In the genomic region with DNA sequence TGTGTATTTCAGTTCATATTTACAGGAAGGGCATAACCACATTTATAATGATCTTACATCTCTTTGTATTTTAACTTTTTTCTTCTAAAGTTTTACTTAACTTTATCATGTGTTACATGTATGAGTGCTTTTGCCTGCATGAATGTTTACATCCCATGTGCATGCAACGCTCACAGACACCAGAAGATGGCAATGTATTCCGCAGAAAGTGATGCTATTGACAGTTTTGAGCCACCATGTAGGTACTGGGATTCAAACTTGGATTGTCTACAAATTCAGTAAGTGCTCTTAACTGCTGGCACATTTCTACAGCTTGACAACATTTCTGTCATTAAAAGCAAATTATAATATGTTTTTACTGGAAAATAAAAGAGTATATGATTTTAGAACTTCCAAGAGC, we compare ENCODE assay signal across 10 mouse cellular contexts. TPM values are rescaled to one million over a fixed set of nuclear protein-coding genes. Genes with fewer than 3 reads are reported as not detected.
A peak's percentile ranks its signal among the peaks of the same experiment; 100 is the strongest.
DNase-seq lines count a peak whose midpoint lies in the region; ATAC-seq and TF ChIP-seq lines count a peak whose summit lies in the region.
"Had no signal": no experiment of that assay in that cellular context is flagged by ENCODE, and none has a peak within 500 bp of the region (broad histone marks: within the 10 kb centered on the region; RNA-seq: fewer than 3 reads in every experiment).

No protein-coding gene starts in this region.

- intact Hi-C loops in left cerebral cortex, adult 2 months (cut with DNase I) = loop anchor here (5.0 to 10.0 kb wide), 4 partner anchors 187 to 894 kb away; no protein-coding TSS in a partner anchor

- no peak overlapping the region for H3K27ac ChIP-seq in heart, postnatal 0 days (ENCODE audit: low read depth)
- H3K27ac ChIP-seq in left cerebral cortex, adult 2 months = no peak overlapping the region
- H3K27ac ChIP-seq: embryonic facial prominence, embryonic 12.5 days; limb, embryonic 15.5 days had no signal

- no peaks in the 10 kb centered on the region for H3K9me3 ChIP-seq in heart, postnatal 0 days (replicated peaks; ENCODE audit: control insufficient read depth, low read length)
- H3K9me3 ChIP-seq: embryonic facial prominence, embryonic 12.5 days; limb, embryonic 15.5 days had no signal

- no peaks in the 10 kb centered on the region for H3K36me3 ChIP-seq in heart, postnatal 0 days (replicated peaks; ENCODE audit: control insufficient read depth, insufficient read depth, low read length)
- H3K36me3 ChIP-seq: embryonic facial prominence, embryonic 12.5 days; limb, embryonic 15.5 days had no signal

- H3K4me1 ChIP-seq in heart, postnatal 0 days (ENCODE audit: control insufficient read depth, insufficient read depth) = no peaks in the 10 kb centered on the region
- H3K4me1 ChIP-seq: embryonic facial prominence, embryonic 12.5 days; limb, embryonic 15.5 days had no signal

- no peak overlapping the region for H3K4me2 ChIP-seq in heart, postnatal 0 days (ENCODE audit: low read depth, low read length)
- H3K4me2 ChIP-seq: embryonic facial prominence, embryonic 12.5 days; limb, embryonic 15.5 days had no signal

- no peak for ATAC-seq in heart, postnatal 0 days (ENCODE audit: insufficient read depth, low read depth)
- ATAC-seq in CD4-positive, CD25-positive, alpha-beta regulatory T cell, adult 4 months = peak; percentile 43
- ATAC-seq in frontal cortex, adult (ENCODE audit: low TSS enrichment) = peak; percentile 50; the same call in 1 of the 2 replicates
- ATAC-seq in activated CD4-positive, CD25-positive, alpha-beta regulatory T cell, adult 4 months = no peak

- peak; percentile 75 for TF ChIP-seq CTCF in heart, postnatal 0 days (IDR thresholded peaks at IDR 0.05; ENCODE audit: low read depth)
- peak; percentile 62 for TF ChIP-seq CTCF in left cerebral cortex, adult 2 months (IDR thresholded peaks at IDR 0.05)

- DNase-seq in heart, postnatal 0 days (ENCODE audit: low spot score) = peak; percentile 9
- DNase-seq in heart, adult 11 months = no peak
- DNase-seq in brain, embryonic 18.5 days (ENCODE audit: low read depth, low spot score) = peak; percentile 12
- peak in 1 of 2 experiments; percentile 12 for DNase-seq in left cerebral cortex, adult 2 months (ENCODE audit: extremely low spot score in 1 of 2, low spot score in 2 of 2)
- peak; percentile 32 for DNase-seq in neural tube, embryonic 10.5 days (ENCODE audit: extremely low spot score, low spot score)

- TF ChIP-seq EP300 in heart, postnatal 0 days (IDR thresholded peaks at IDR 0.05; ENCODE audit: low read depth) = no peak

- 23% methylated on average over 2 of the region's 2 CpGs for WGBS in heart, postnatal 0 days

- no peak overlapping the region for H3K4me3 ChIP-seq in heart, postnatal 0 days (ENCODE audit: low read depth, low read length)
- H3K4me3 ChIP-seq in left cerebral cortex, adult 2 months = no peak overlapping the region
- H3K4me3 ChIP-seq: embryonic facial prominence, embryonic 12.5 days; limb, embryonic 15.5 days had no signal

- H3K27me3 ChIP-seq in heart, postnatal 0 days (ENCODE audit: control insufficient read depth, insufficient read depth, low read length) = no peaks in the 10 kb centered on the region
- H3K27me3 ChIP-seq: embryonic facial prominence, embryonic 12.5 days; limb, embryonic 15.5 days had no signal

- H3K9ac ChIP-seq in heart, postnatal 0 days (replicated peaks; ENCODE audit: low read depth, low read length) = no peak overlapping the region
- H3K9ac ChIP-seq: embryonic facial prominence, embryonic 12.5 days; limb, embryonic 15.5 days had no signal

RNA-seq across cellular contexts. Expression of a gene that starts 9.9 kb away (rescaled TPM):
- total RNA-seq in heart, postnatal 0 days (2014; rRNA removed; ENCODE audit: low replicate concordance) = not detected in 2 replicates
- not detected in 2 replicates for polyA plus RNA-seq in heart, postnatal 0 days (2015; fragmentation: Nextera tagmentation; extraction: Ambion mirVana)
- polyA plus RNA-seq in CD4-positive, CD25-positive, alpha-beta regulatory T cell, adult 4 months (2017; shearing (Covaris generic)) = not detected
- not detected for total RNA-seq in left cerebral cortex, adult 2 months (2021)
- not detected for polyA plus RNA-seq in activated CD4-positive, CD25-positive, alpha-beta regulatory T cell, adult 4 months (2017; shearing (Covaris generic))
- polyA plus RNA-seq: embryonic facial prominence, embryonic 12.5 days; limb, embryonic 15.5 days had no signal

RNA-seq across cellular contexts. Expression of a gene that starts 54.2 kb away (rescaled TPM):
- not detected in 2 replicates for total RNA-seq in heart, postnatal 0 days (2014; rRNA removed; ENCODE audit: low replicate concordance)
- polyA plus RNA-seq in heart, postnatal 0 days (2015; fragmentation: Nextera tagmentation; extraction: Ambion mirVana) = not detected in 2 replicates
- not detected for polyA plus RNA-seq in CD4-positive, CD25-positive, alpha-beta regulatory T cell, adult 4 months (2017; shearing (Covaris generic))
- not detected for total RNA-seq in left cerebral cortex, adult 2 months (2021)
- not detected for polyA plus RNA-seq in activated CD4-positive, CD25-positive, alpha-beta regulatory T cell, adult 4 months (2017; shearing (Covaris generic))
- polyA plus RNA-seq: embryonic facial prominence, embryonic 12.5 days had no signal

Comparison
In these comparisons a context has a peak if more than half of its experiments do, and no peak if none do; other contexts are left out.
1. ATAC-seq: peak in CD4-positive, CD25-positive, alpha-beta regulatory T cell, adult 4 months (single experiment) and frontal cortex, adult (single experiment); none in heart, postnatal 0 days (single experiment) and activated CD4-positive, CD25-positive, alpha-beta regulatory T cell, adult 4 months (single experiment).